Mouse (Mus musculus) limb, embryonic 11.5 days (tissue): ENCODE measurements around the gene Pak2. TPM values are rescaled to one million over a fixed set of nuclear protein-coding genes. Genes with fewer than 3 reads are reported as not detected.

ENCODE experiments used
- microRNA-seq: library from miRNA; unstranded; fragments of <30 nt; microRNA quantifications from one replicate; pipeline ENCODE4, GENCODE M21; 2016
- polyA plus RNA-seq: library from polyadenylated mRNA; unstranded; fragments of >200 nt; fragmentation: Nextera tagmentation; extraction: Ambion mirVana; gene quantifications from 2 replicates; pipeline ENCODE4 v1.2.1, GENCODE M21; 2014

Pak2 gene
- polyA plus RNA-seq, 1 experiment from 2014 or later: 41.1 TPM

Small RNAs within 50 kb of the gene (microRNA-seq; reads per million reads assigned to microRNA genes)
- not detected for gene Gm26269

Other genes starting within 250 kb of the Pak2 start
- gene Meltf, start 200.5 kb downstream of the Pak2 start, polyA plus RNA-seq: 0.17 and 0.23 TPM in 2 replicates
- gene Pigz, start 145.5 kb downstream of the Pak2 start, polyA plus RNA-seq: 0.25 and 0.67 TPM in 2 replicates
- 81.6 and 88.9 TPM in 2 replicates for gene 0610012G03Rik, start 130.8 kb downstream of the Pak2 start, polyA plus RNA-seq
- 160 and 161 TPM in 2 replicates for gene Ncbp2, start 130.8 kb downstream of the Pak2 start, polyA plus RNA-seq
- gene Senp5, start 76.1 kb downstream of the Pak2 start, polyA plus RNA-seq: 10.9 and 13.4 TPM in 2 replicates
- 131 and 137 TPM in 2 replicates for gene Pigx, start 20.4 kb upstream of the Pak2 start, polyA plus RNA-seq
- 38.2 and 44.3 TPM in 2 replicates for gene Cep19, start 20.5 kb upstream of the Pak2 start, polyA plus RNA-seq
- 10.1 and 11.5 TPM in 2 replicates for gene Nrros, start 86.3 kb upstream of the Pak2 start, polyA plus RNA-seq
- 0.25 TPM in 1 of 2 replicates, not detected in the other for gene Bex6, start 100.5 kb upstream of the Pak2 start, polyA plus RNA-seq
- gene Fbxo45, start 167.8 kb upstream of the Pak2 start, polyA plus RNA-seq: 21.6 and 23.3 TPM in 2 replicates
- 19.2 and 20.2 TPM in 2 replicates for gene Wdr53, start 167.9 kb upstream of the Pak2 start, polyA plus RNA-seq
- not detected in 2 replicates for gene Smco1, start 192.1 kb upstream of the Pak2 start, polyA plus RNA-seq
- gene Rnf168, start 198.1 kb upstream of the Pak2 start, polyA plus RNA-seq: 25.0 and 27.9 TPM in 2 replicates